Mouse (Mus musculus) G1E (cell line): ENCODE results near the gene Zfp672. TPM values are rescaled to one million over a fixed set of nuclear protein-coding genes. Genes with fewer than 3 reads are reported as not detected.

ENCODE experiments used
- ATAC-seq: 2 replicates; pipeline ENCODE4 v1.8.0; 2016; ENCODE audit warnings: mild to moderate bottlenecking; ENCODE audit not compliant: insufficient number of reproducible peaks, poor library complexity, low FRiP score, severe bottlenecking; ENCODE audit errors: extremely low read depth
- DNase-seq: peaks from one replicate; pipeline ENCODE4 v3.0.0; 2012; ENCODE audit warnings: low spot score
- H3K27me3 ChIP-seq: 2 replicates; pipeline ENCODE4 v1.6.1; 2012; ENCODE audit warnings: mild to moderate bottlenecking, low read length, inconsistent platforms; ENCODE audit not compliant: insufficient read depth
- H3K36me3 ChIP-seq: replicated peaks from 2 replicates; pipeline ENCODE3; 2012; ENCODE audit warnings: mild to moderate bottlenecking, inconsistent platforms
- H3K4me1 ChIP-seq: 2 replicates; pipeline ENCODE4 v1.6.1; 2012; ENCODE audit warnings: low read depth, low read length, inconsistent platforms, mixed read lengths; ENCODE audit not compliant: insufficient read depth
- H3K4me3 ChIP-seq: 2 replicates; pipeline ENCODE4 v1.5.1; 2012; ENCODE audit warnings: low read depth, mild to moderate bottlenecking, inconsistent platforms, low read length, moderate library complexity, mixed read lengths
- H3K9me3 ChIP-seq: replicated peaks from 2 replicates; pipeline ENCODE4 v1.6.1; 2012; ENCODE audit warnings: inconsistent platforms
- CTCF ChIP-seq: IDR thresholded peaks from 2 replicates; pipeline ENCODE4 v1.5.1; 2012; ENCODE audit warnings: low read depth, low read length, inconsistent platforms, mixed read lengths
- GATA1 ChIP-seq: IDR thresholded peaks from 2 replicates; pipeline ENCODE4 v1.6.1; 2012; ENCODE audit warnings: borderline replicate concordance, low read length, inconsistent platforms, mixed read lengths
- GATA2 ChIP-seq: IDR thresholded peaks from 2 replicates; pipeline ENCODE4 v1.6.1; 2012; ENCODE audit warnings: low read depth, low read length, inconsistent platforms, borderline replicate concordance
- POLR2AphosphoS5 ChIP-seq: IDR thresholded peaks from 2 replicates; pipeline ENCODE4 v1.6.1; 2012; ENCODE audit warnings: low read depth, low read length, inconsistent platforms; ENCODE audit not compliant: insufficient replicate concordance
- TAL1 ChIP-seq: conservative IDR thresholded peaks from 2 replicates; pipeline ENCODE4 v1.6.1; 2012; ENCODE audit warnings: low read depth, low read length, inconsistent platforms, mixed read lengths
- polyA plus RNA-seq: library from polyadenylated mRNA; stranded (reverse); fragments of >175 nt; gene quantifications from 2 replicates; pipeline ENCODE4 v1.2.3, GENCODE M21; 2012
- total RNA-seq, 2 experiments: library from RNA; stranded (forward) in 1 of 2; stranded (reverse) in 1 of 2; fragments of 200-1000 nt in 1 of 2; fragments of >200 nt in 1 of 2; fragmentation: Nextera tagmentation in 1 of 2; gene quantifications; 2 replicates each; pipeline ENCODE4 v1.2.3; 2014 to 2017

The Zfp672 gene
- total and polyA plus RNA-seq, 3 experiments, result 7.9 to 29.6 (median 27.1) TPM

GRCm38 (mm10) chr11:58297396-58297795 is 32.7 kb downstream of the Zfp672 start:
- ATAC-seq, result no peak
- Histone ChIP-seq H3K36me3 (no peaks in the 10 kb centered on the region), H3K27me3 (peaks cover 12% of the 10 kb centered on the region), H3K4me3 (no peak overlapping the region), H3K9me3 (no peaks in the 10 kb centered on the region), H3K4me1 (peaks cover 11% of the 10 kb centered on the region)
- TF ChIP-seq TAL1, result no peak
- TF ChIP-seq POLR2AphosphoS5, result no peak
- TF ChIP-seq GATA2, result no peak
- no peak for TF ChIP-seq CTCF
- DNase-seq, result no peak

GRCm38 (mm10) chr11:58292791-58293190 is 37.3 kb downstream of the Zfp672 start:
- Histone ChIP-seq H3K27me3 (peaks cover 29% of the 10 kb centered on the region), H3K4me1 (peaks cover 3% of the 10 kb centered on the region; the same call in 1 of the 2 replicates), H3K36me3 (no peaks in the 10 kb centered on the region), H3K4me3 (no peak overlapping the region), H3K9me3 (no peaks in the 10 kb centered on the region)
- ATAC-seq, result no peak
- no peak for DNase-seq
- no peak for TF ChIP-seq TAL1
- TF ChIP-seq GATA2, result no peak
- TF ChIP-seq CTCF, result no peak

GRCm38 (mm10) chr11:58290812-58291211 is 39.3 kb downstream of the Zfp672 start:
- no peak for DNase-seq
- no peak overlapping the region for H3K4me3 ChIP-seq
- no peaks in the 10 kb centered on the region for H3K36me3 ChIP-seq
- no peaks in the 10 kb centered on the region for H3K9me3 ChIP-seq
- peaks cover 3% of the 10 kb centered on the region; the same call in 1 of the 2 replicates for H3K4me1 ChIP-seq
- H3K27me3 ChIP-seq, result peaks cover 41% of the 10 kb centered on the region
- TF ChIP-seq GATA2 (no peak), CTCF (no peak)
- ATAC-seq, result no peak

GRCm38 (mm10) chr11:58289992-58290682 is 40.0 kb downstream of the Zfp672 start:
- ATAC-seq (no peak), DNase-seq (no peak)
- Histone ChIP-seq H3K27me3 (peaks cover 42% of the 10 kb centered on the region), H3K4me3 (no peak overlapping the region), H3K4me1 (peaks cover 3% of the 10 kb centered on the region; the same call in 1 of the 2 replicates), H3K36me3 (no peaks in the 10 kb centered on the region), H3K9me3 (no peaks in the 10 kb centered on the region)
- no peak for TF ChIP-seq GATA1
- TF ChIP-seq GATA2, result no peak
- no peak for TF ChIP-seq CTCF

- no peak for TF ChIP-seq POLR2AphosphoS5
- TF ChIP-seq TAL1, result no peak
- no peak for TF ChIP-seq GATA2
- no peak for TF ChIP-seq GATA1
- no peak for TF ChIP-seq CTCF
These were observed 47.6 kb downstream of the Zfp672 start for GRCm38 (mm10) chr11:58282518-58282917.

GRCm38 (mm10) chr11:58281970-58282496 is 48.1 kb downstream of the Zfp672 start:
- H3K4me3 ChIP-seq, result no peak overlapping the region
- ATAC-seq, result no peak
- TF ChIP-seq GATA1 (no peak), GATA2 (no peak), CTCF (no peak), TAL1 (no peak), POLR2AphosphoS5 (no peak)
- H3K36me3 ChIP-seq, result no peaks in the 10 kb centered on the region
- peaks cover 55% of the 10 kb centered on the region for H3K27me3 ChIP-seq
- no peaks in the 10 kb centered on the region for H3K4me1 ChIP-seq
- H3K9me3 ChIP-seq, result no peaks in the 10 kb centered on the region
- DNase-seq, result no peak

More at GRCm38 (mm10) chr11:58282518-58282917, 47.6 kb downstream of the Zfp672 start:
- DNase-seq (no peak), ATAC-seq (no peak)
- H3K9me3 ChIP-seq, result no peaks in the 10 kb centered on the region
- peaks cover 56% of the 10 kb centered on the region for H3K27me3 ChIP-seq
- H3K4me1 ChIP-seq, result no peaks in the 10 kb centered on the region
- H3K36me3 ChIP-seq, result no peaks in the 10 kb centered on the region
- no peak overlapping the region for H3K4me3 ChIP-seq

GRCm38 (mm10) chr11:58275756-58276155 is 54.4 kb downstream of the Zfp672 start:
- TF ChIP-seq GATA1 (no peak), TAL1 (no peak), POLR2AphosphoS5 (no peak), GATA2 (no peak), CTCF (no peak)
- no peak for ATAC-seq
- peaks cover 38% of the 10 kb centered on the region for H3K27me3 ChIP-seq
- H3K4me3 ChIP-seq, result no peak overlapping the region
- no peak for DNase-seq
- no peaks in the 10 kb centered on the region for H3K36me3 ChIP-seq
- no peaks in the 10 kb centered on the region for H3K9me3 ChIP-seq
- no peaks in the 10 kb centered on the region for H3K4me1 ChIP-seq
